Mouse (Mus musculus) neural tube, embryonic 14.5 days (tissue): ENCODE measurements around the gene Smyd3. TPM values are rescaled to one million over a fixed set of nuclear protein-coding genes. Genes with fewer than 3 reads are reported as not detected.

Experiments used
- ATAC-seq: fragments of 200-750 bp; cut with Nextera tagmentation; 2 replicates; pipeline ENCODE4 v1.8.0; 2017; ENCODE audit warnings: low read depth, mild to moderate bottlenecking, moderate TSS enrichment, moderate library complexity
- H3K27ac ChIP-seq: fragments of 300-500 bp; sonication (generic); 2 replicates; pipeline ENCODE4 v1.5.1; 2014; ENCODE audit warnings: low read depth, mild to moderate bottlenecking, control low read depth, low read length, moderate library complexity, mixed read lengths
- H3K27me3 ChIP-seq: fragments of 300-500 bp; sonication (generic); 2 replicates; pipeline ENCODE4 v1.6.1; 2014; ENCODE audit warnings: low read length; ENCODE audit not compliant: control insufficient read depth, insufficient read depth
- H3K36me3 ChIP-seq: fragments of 300-500 bp; sonication (generic); 2 replicates; pipeline ENCODE4 v1.6.1; 2014; ENCODE audit warnings: low read length, mixed read lengths; ENCODE audit not compliant: control insufficient read depth, insufficient read depth
- H3K4me1 ChIP-seq: fragments of 300-500 bp; sonication (generic); 2 replicates; pipeline ENCODE4 v1.6.1; 2014; ENCODE audit warnings: low read length; ENCODE audit not compliant: control insufficient read depth, insufficient read depth
- H3K4me2 ChIP-seq: fragments of 300-500 bp; sonication (generic); 2 replicates; pipeline ENCODE4 v1.6.1; 2014; ENCODE audit warnings: mild to moderate bottlenecking, low read depth, low read length, control low read depth
- H3K4me3 ChIP-seq: fragments of 300-500 bp; sonication (generic); 2 replicates; pipeline ENCODE4 v1.5.1; 2014; ENCODE audit warnings: low read depth, low read length, control low read depth, mixed read lengths
- H3K9ac ChIP-seq: fragments of 300-500 bp; sonication (generic); replicated peaks from 2 replicates; pipeline ENCODE4 v1.6.1; 2014; ENCODE audit warnings: low read depth, mild to moderate bottlenecking, control low read depth, low read length, mixed read lengths
- H3K9me3 ChIP-seq: fragments of 300-500 bp; sonication (generic); 2 replicates; pipeline ENCODE4 v1.6.1; 2016; ENCODE audit warnings: low read length; ENCODE audit not compliant: control insufficient read depth
- WGBS: fragments of 180-500 bp; shearing (Covaris S2); extraction: QIAGEN DNeasy Blood & Tissue Kit; methylation state at CpG from one replicate; pipeline ENCODE4 v1.1.7; 2014; 5-methylcytosine and 5-hydroxymethylcytosine counted together
- polyA plus RNA-seq: library from polyadenylated mRNA; unstranded; fragments of >200 nt; fragmentation: Nextera tagmentation; extraction: Ambion mirVana; gene quantifications from 2 replicates; pipeline ENCODE4 v1.2.1, GENCODE M21; 2014

The Smyd3 gene
- polyA plus RNA-seq, 1 experiment from 2014 or later, result 25.6 TPM

DNA sequence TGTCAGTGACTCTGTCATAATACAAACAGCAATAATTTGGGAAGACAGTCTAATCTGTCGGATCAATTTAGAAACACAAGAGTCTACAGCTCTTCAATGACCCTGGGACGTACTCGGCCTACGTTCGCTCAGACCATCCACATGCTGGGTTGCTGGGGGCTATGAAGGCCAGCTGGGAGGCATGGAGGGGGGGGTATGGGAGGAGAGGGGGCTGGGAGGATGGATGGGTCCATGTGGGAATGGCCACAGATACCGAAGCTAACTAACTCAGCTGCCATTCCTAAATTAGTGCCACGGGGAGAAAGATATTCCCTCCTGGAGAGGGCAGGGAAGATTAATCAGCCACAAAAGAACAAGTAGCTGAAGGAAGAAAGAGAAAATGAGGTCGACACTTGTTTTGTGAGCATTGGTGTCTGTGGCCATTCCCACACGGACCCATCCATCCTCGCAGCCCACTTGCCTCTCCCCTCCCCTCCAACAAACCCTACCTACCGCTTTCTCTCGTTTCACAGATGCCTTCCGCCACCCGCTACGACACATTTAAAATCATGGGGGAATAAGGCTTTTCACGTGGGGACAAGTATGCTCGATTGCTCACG, 411.6 kb downstream of the Smyd3 start:
- Histone ChIP-seq H3K36me3 (no peaks in the 10 kb centered on the region), H3K4me3 (no peak overlapping the region), H3K9ac (no peak overlapping the region), H3K27ac (no peak overlapping the region), H3K9me3 (no peaks in the 10 kb centered on the region), H3K4me2 (peak overlapping the region; percentile 12; the same call in 1 of the 2 replicates), H3K27me3 (no peaks in the 10 kb centered on the region; the same call in none of the 2 replicates), H3K4me1 (peaks cover 16% of the 10 kb centered on the region)
- WGBS, result 20% methylated on average over 18 of the region's 18 CpGs
- peak; percentile 56 for ATAC-seq

DNA sequence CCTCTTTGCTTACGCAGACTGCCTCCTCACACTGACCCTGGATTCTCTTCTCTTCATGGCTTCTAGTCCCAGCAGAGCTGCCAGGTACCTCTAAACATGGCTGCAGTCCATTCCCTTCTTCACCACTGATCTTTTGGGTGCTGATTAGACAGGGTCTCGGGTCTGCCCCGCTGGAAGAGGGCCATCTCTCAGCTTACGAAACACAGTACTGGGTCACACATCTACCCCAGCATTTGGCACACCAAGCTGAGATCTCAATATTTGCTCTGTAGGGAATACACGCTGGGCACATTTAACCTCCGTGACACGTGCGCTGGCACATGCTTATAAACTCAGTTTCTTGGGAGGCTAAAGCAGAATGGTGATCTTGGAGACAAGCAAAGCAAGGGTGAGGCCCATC, 413.4 kb downstream of the Smyd3 start:
- H3K4me2 ChIP-seq, result no peak overlapping the region
- no peaks in the 10 kb centered on the region; the same call in none of the 2 replicates for H3K27me3 ChIP-seq
- no peak overlapping the region for H3K4me3 ChIP-seq
- no peak overlapping the region for H3K27ac ChIP-seq
- WGBS, result 95% methylated on average over 8 of the region's 8 CpGs
- H3K4me1 ChIP-seq, result peaks cover 16% of the 10 kb centered on the region
- no peak overlapping the region for H3K9ac ChIP-seq
- no peaks in the 10 kb centered on the region for H3K9me3 ChIP-seq
- ATAC-seq, result no peak
- no peaks in the 10 kb centered on the region for H3K36me3 ChIP-seq

DNA sequence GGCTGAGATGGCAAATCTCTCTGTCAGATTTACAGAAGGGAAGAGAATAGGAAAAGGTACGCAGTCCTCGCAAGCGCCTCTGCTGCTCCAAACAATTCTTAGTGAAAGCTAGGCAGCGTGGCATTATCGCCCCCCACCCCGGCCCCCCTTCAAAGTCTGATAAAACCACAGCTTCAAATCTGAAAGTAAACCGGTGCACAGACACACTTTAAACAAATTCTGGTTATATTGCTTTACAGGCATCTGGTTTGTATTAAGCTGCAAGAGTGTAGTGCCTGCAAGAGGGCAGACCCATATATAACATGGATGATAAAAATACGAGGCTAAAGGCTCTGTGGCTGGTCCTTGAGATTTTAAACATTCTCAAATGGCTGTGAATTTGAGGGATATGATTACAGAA, 420.8 kb downstream of the Smyd3 start:
- 70% methylated on average over 8 of the region's 8 CpGs for WGBS
- H3K9ac ChIP-seq, result no peak overlapping the region
- H3K27me3 ChIP-seq, result no peaks in the 10 kb centered on the region
- H3K4me1 ChIP-seq, result no peaks in the 10 kb centered on the region
- no peaks in the 10 kb centered on the region for H3K36me3 ChIP-seq
- no peak overlapping the region for H3K4me3 ChIP-seq
- no peak overlapping the region for H3K4me2 ChIP-seq
- no peak for ATAC-seq
- H3K27ac ChIP-seq, result no peak overlapping the region
- H3K9me3 ChIP-seq, result no peaks in the 10 kb centered on the region

DNA sequence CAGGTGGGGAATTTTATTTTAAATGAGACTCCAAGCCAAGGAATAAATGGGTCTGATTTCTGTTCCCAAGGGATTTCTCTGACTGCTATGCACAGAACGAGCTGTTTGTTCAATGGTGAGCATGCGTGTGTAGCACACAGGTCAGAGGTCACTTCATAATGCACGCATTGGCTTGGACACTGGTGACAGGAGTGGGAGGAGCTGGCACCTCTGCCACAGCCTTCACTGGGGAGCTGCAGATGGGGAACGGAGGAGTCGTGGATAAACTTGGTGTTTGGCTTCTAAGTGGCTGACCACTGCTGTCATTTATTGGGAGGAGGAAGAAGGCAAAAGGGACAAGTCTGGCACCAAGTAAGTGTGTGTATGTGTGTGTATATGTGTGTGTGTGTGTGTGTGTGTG, 421.5 kb downstream of the Smyd3 start:
- WGBS, result 60% methylated on average over 5 of the region's 5 CpGs
- H3K36me3 ChIP-seq, result no peaks in the 10 kb centered on the region
- no peak overlapping the region for H3K4me3 ChIP-seq
- H3K9me3 ChIP-seq, result no peaks in the 10 kb centered on the region
- no peak for ATAC-seq
- no peak overlapping the region for H3K4me2 ChIP-seq
- no peak overlapping the region for H3K27ac ChIP-seq
- no peaks in the 10 kb centered on the region for H3K4me1 ChIP-seq
- no peaks in the 10 kb centered on the region for H3K27me3 ChIP-seq
- H3K9ac ChIP-seq, result no peak overlapping the region

DNA sequence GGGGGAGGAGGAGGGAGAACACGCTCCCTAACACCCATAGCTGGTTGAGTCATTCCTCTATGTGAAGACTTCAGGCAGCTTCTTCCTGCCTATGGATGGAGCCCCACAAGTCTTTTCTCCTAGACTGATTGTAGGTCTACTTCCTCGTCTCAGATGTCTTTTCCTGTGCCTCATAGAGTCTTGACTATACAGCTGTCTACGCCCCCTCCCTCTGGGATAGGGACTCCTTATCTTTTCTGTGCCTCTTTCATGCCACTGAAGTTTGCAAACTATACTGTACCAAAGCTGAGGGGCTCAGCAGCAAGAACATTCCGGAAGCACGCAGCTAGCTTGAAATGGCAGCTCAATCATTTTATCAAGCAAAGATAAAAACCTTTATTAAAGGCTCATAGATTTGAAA, 428.7 kb downstream of the Smyd3 start:
- no peak overlapping the region for H3K9ac ChIP-seq
- no peaks in the 10 kb centered on the region for H3K4me1 ChIP-seq
- 86% methylated on average over 5 of the region's 5 CpGs for WGBS
- H3K27ac ChIP-seq, result no peak overlapping the region
- H3K4me3 ChIP-seq, result no peak overlapping the region
- no peaks in the 10 kb centered on the region for H3K36me3 ChIP-seq
- no peak overlapping the region for H3K4me2 ChIP-seq
- ATAC-seq, result no peak
- H3K27me3 ChIP-seq, result no peaks in the 10 kb centered on the region
- no peaks in the 10 kb centered on the region for H3K9me3 ChIP-seq

DNA sequence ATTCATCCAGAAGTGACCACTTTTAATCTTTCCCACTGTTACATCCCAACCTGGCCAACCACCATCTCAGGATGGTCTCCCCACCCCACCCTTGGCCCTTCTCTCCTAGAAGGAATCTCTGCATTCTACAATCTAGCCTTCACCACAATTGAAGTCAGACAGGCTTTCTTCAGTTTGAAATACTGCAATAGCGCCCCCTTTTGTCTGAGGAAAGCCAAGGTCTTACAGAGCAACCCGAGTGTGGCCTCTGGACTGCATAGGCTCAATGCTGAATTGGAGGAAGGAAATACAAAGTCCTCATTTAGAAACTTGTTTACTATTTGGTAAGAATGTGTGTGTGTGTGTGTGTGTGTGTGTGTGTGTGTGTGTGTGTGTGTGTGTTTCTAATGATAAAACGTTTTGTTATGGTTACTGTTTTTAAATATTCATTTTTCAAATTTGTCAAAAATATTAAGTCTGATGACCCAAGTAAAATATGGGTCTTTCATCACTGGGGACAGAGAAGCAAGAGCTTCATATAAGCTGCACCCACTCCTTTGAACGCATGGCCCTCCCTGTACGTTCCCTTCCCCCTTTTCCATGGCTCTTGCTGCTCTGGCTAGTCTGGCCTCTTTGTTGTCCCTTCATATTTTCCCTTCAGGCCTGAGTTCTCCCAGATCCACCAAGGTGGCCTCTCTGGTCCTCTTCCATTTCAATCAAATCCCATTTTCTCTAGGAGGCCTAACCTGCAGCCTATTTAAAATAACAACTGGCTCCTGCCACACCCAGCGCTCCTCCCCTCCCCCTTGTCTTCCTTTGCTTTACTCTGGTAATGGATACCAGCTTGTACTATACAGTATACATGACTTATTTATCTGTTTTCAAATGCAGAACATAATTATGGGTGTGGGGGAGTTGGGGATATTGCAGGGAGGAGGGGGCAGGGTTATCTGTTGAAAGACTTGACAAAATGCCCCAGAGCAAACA, 430.5 kb downstream of the Smyd3 start:
- Histone ChIP-seq H3K27me3 (no peaks in the 10 kb centered on the region), H3K9ac (no peak overlapping the region), H3K4me1 (no peaks in the 10 kb centered on the region), H3K4me3 (no peak overlapping the region), H3K4me2 (no peak overlapping the region), H3K27ac (no peak overlapping the region), H3K36me3 (no peaks in the 10 kb centered on the region), H3K9me3 (no peaks in the 10 kb centered on the region)
- WGBS, result 63% methylated on average over 6 of the region's 6 CpGs
- ATAC-seq, result no peak

DNA sequence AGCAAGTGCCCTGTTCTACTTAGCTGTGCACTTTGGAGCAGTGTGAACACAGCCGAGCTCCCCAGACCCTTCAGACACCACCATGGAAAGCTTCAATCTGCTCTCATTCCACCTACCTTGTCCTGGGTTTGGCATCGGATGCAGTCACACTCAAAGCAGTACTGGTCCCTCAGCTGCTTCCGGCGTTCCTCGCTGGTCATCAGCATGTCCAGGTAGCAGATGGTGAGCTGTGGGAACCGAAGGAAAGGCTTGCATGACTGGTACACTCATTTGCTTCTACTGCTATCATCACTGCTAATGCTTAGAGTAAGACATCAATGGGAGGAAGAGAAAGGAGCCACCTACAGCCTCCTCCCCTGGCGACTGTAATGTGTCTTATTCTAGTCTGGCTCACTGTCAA, 431.6 kb downstream of the Smyd3 start:
- ATAC-seq, result no peak
- H3K9ac ChIP-seq, result no peak overlapping the region
- no peaks in the 10 kb centered on the region for H3K36me3 ChIP-seq
- no peaks in the 10 kb centered on the region for H3K27me3 ChIP-seq
- H3K4me3 ChIP-seq, result no peak overlapping the region
- no peak overlapping the region for H3K27ac ChIP-seq
- no peaks in the 10 kb centered on the region for H3K4me1 ChIP-seq
- no peak overlapping the region for H3K4me2 ChIP-seq
- 93% methylated on average over 7 of the region's 7 CpGs for WGBS
- no peaks in the 10 kb centered on the region for H3K9me3 ChIP-seq

DNA sequence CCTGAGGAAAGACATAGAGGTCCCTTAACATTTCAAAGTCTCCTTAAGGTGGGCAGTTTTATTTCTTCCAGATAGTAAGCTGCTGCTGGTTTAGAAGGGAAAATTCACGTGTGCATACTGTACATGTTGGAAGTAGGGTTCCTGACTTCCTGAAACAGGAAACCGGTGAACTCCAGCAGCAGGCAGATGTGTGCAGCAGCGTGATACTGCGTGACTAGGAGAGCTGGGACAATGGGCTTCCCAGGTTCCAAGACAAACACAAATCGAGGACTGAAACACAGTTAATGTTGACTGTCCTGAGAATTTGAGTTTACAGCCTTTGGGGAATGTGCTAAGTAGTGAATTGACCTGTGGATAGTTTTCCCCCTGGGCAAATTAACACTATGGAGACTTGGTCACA, 434.7 kb downstream of the Smyd3 start:
- no peak overlapping the region for H3K9ac ChIP-seq
- ATAC-seq, result no peak
- H3K27me3 ChIP-seq, result no peaks in the 10 kb centered on the region
- H3K9me3 ChIP-seq, result no peaks in the 10 kb centered on the region
- H3K4me2 ChIP-seq, result no peak overlapping the region
- no peaks in the 10 kb centered on the region for H3K4me1 ChIP-seq
- H3K36me3 ChIP-seq, result no peaks in the 10 kb centered on the region
- no peak overlapping the region for H3K27ac ChIP-seq
- 69% methylated on average over 5 of the region's 5 CpGs for WGBS
- no peak overlapping the region for H3K4me3 ChIP-seq

DNA sequence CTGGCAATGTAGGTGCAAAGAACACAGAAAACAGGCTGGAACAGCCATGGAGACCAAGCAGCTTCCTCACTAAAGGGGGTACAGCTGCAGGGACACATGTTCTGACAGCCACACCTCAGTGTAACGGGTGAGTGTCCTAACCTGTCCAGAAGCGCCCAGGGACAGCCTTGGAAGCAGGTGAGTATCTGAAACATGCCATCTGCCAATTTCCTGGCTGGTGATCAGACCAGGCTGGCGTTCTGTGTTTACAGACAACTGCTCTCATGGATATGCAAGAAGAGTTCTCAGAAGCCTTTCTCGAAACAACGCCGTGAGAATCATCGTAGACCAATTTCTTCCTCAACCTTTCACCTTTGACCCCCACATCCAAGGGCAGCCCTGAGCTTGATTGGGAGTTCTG, 444.0 kb downstream of the Smyd3 start:
- Histone ChIP-seq H3K9me3 (no peaks in the 10 kb centered on the region), H3K27me3 (no peaks in the 10 kb centered on the region), H3K4me1 (no peaks in the 10 kb centered on the region), H3K4me2 (no peak overlapping the region), H3K27ac (no peak overlapping the region), H3K36me3 (no peaks in the 10 kb centered on the region), H3K4me3 (no peak overlapping the region), H3K9ac (no peak overlapping the region)
- ATAC-seq, result no peak
- WGBS, result 82% methylated on average over 7 of the region's 7 CpGs
